Mouse (Mus musculus) limb, embryonic 15.5 days (tissue): ENCODE measurements around the gene Med24. TPM values are rescaled to one million over a fixed set of nuclear protein-coding genes. Genes with fewer than 3 reads are reported as not detected.
"Not testable (repeated sequence)": the region's sequence is repeated elsewhere in the genome, so short reads cannot be mapped to it uniquely, and the experiment has no call there.

Experiments used
- ATAC-seq: fragments of 200-750 bp; cut with Nextera tagmentation; 2 replicates; pipeline ENCODE4 v1.8.0; 2017; ENCODE audit warnings: low read depth, moderate TSS enrichment; ENCODE audit not compliant: insufficient number of reproducible peaks, low FRiP score, low TSS enrichment
- H3K27ac ChIP-seq: fragments of 300-500 bp; sonication (generic); 2 replicates; pipeline ENCODE4 v1.5.1; 2015; ENCODE audit warnings: moderate library complexity, mild to moderate bottlenecking, inconsistent platforms
- H3K27me3 ChIP-seq: fragments of 300-500 bp; sonication (generic); 2 replicates; pipeline ENCODE4 v1.6.1; 2015; ENCODE audit warnings: inconsistent platforms
- H3K36me3 ChIP-seq: fragments of 300-500 bp; sonication (generic); 2 replicates; pipeline ENCODE4 v1.6.1; 2015; ENCODE audit warnings: inconsistent platforms
- H3K4me1 ChIP-seq: fragments of 300-500 bp; sonication (generic); 2 replicates; pipeline ENCODE4 v1.6.1; 2015; ENCODE audit warnings: inconsistent platforms
- H3K4me2 ChIP-seq: fragments of 300-500 bp; sonication (generic); 2 replicates; pipeline ENCODE4 v1.6.1; 2015; ENCODE audit warnings: mild to moderate bottlenecking, inconsistent platforms
- H3K4me3 ChIP-seq: fragments of 300-500 bp; sonication (generic); 2 replicates; pipeline ENCODE4 v1.5.1; 2015; ENCODE audit warnings: mild to moderate bottlenecking, inconsistent platforms
- H3K9ac ChIP-seq: fragments of 300-500 bp; sonication (generic); 2 replicates; pipeline ENCODE4 v1.6.1; 2015; ENCODE audit warnings: inconsistent platforms
- H3K9me3 ChIP-seq: fragments of 300-500 bp; sonication (generic); 2 replicates; pipeline ENCODE4 v1.6.1; 2016; ENCODE audit warnings: inconsistent platforms
- WGBS: fragments of 180-500 bp; shearing (Covaris S2); methylation state at CpG from one replicate; pipeline ENCODE4 v1.1.7; 2015; 5-methylcytosine and 5-hydroxymethylcytosine counted together
- polyA plus RNA-seq: library from polyadenylated mRNA; unstranded; fragments of >200 nt; fragmentation: Nextera tagmentation; extraction: Ambion mirVana; gene quantifications from 2 replicates; pipeline ENCODE4 v1.2.1, GENCODE M21; 2015

Med24 gene
- polyA plus RNA-seq, 1 experiment from 2014 or later = 47.6 TPM

DNA sequence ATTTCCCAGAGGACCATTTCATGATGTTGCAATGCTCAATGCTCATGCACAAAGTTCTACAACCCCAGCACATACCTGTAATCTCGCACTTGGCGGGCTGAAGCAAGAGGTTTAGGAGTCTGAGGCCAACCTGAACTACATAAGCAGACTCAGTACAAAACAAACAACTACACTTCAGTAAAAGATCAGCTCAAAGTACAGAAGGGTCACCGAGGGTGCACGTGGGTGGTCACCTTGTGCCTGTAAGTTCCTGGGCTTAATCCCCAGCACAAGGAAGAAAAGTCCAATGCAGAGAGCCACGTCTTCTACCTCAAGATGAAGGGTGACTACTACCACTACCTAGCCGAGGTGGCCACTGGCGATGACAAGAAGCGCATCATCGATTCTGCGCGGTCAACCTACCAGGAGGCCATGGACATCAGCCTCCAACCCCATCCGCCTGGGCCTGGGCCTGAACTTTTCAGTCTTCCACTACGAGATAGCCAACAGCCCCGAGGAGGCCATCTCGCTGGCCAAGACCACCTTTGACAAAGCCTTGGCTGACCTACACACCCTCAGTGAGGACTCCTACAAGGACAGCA lies 3.2 kb downstream of the Med24 start:
- no peak overlapping the region for H3K9ac ChIP-seq
- H3K4me3 ChIP-seq = no peak overlapping the region
- no peak overlapping the region for H3K4me2 ChIP-seq
- no peaks in the 10 kb centered on the region for H3K27me3 ChIP-seq
- peaks cover 17% of the 10 kb centered on the region for H3K4me1 ChIP-seq
- H3K27ac ChIP-seq = no peak overlapping the region
- WGBS = 95% methylated on average over 15 of the region's 15 CpGs
- H3K9me3 ChIP-seq = no peaks in the 10 kb centered on the region
- peaks cover 32% of the 10 kb centered on the region for H3K36me3 ChIP-seq
- no peak for ATAC-seq

DNA sequence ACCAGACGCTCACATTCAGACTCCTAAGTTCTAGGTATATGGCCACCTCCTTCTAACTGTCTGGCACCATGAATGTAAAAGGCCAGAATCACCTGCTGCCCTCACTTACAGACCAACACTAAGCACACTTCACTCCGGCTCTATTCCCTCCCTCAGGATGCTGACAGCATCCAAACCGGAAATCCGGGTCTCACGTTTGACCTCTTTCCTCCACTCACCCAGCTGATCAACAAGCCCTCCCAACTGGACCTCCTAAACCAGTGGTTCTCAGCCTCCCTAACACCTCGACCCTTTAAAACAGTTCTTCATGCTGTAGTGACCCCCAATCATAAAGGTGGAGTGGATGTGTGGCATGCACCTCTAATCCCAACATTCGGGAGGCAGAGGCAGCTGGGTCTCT lies 6.1 kb downstream of the Med24 start:
- 81% methylated on average over 7 of the region's 7 CpGs for WGBS
- Histone ChIP-seq H3K36me3 (peaks cover 32% of the 10 kb centered on the region), H3K4me3 (no peak overlapping the region), H3K9me3 (no peaks in the 10 kb centered on the region), H3K27me3 (no peaks in the 10 kb centered on the region), H3K27ac (no peak overlapping the region), H3K9ac (no peak overlapping the region), H3K4me2 (no peak overlapping the region), H3K4me1 (peaks cover 18% of the 10 kb centered on the region)
- ATAC-seq = no peak

- no peak overlapping the region for H3K9ac ChIP-seq
- peaks cover 34% of the 10 kb centered on the region for H3K36me3 ChIP-seq
- WGBS = 43% methylated on average over 24 of the region's 24 CpGs
- peak overlapping the region; percentile 55; the same call in 1 of the 2 replicates for H3K27ac ChIP-seq
- no peaks in the 10 kb centered on the region for H3K9me3 ChIP-seq
- no peaks in the 10 kb centered on the region for H3K27me3 ChIP-seq
- H3K4me1 ChIP-seq = peaks cover 22% of the 10 kb centered on the region
- 0 out of 2 replicates have a peak, but pooled peaks have one; percentile 17 for ATAC-seq
- H3K4me3 ChIP-seq = no peak overlapping the region
- no peak overlapping the region for H3K4me2 ChIP-seq
Observed at GRCm38 (mm10) chr11:98721458-98722226, 7.6 kb downstream of the Med24 start.

DNA sequence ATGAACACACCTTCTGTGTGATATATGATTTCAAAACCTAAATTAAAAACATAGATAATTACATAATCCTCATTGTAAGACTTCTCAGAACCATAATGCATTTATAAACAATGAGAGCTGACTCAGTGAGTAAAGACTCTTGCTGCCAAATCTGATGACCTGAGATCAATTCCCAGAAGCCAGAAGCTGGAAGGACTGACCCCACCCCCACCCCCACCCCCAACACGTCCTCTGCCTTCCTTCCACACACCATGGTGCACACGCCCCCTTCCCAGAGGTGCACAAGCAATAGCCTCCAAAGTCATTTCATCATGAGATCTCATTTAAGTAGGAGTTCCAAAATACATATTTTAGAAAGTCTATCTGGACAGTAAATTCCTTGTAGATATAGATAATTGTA lies 8.5 kb downstream of the Med24 start:
- WGBS = 75% methylated on average over 2 of the region's 2 CpGs
- no peak for ATAC-seq
- H3K4me1 ChIP-seq = peaks cover 22% of the 10 kb centered on the region
- H3K4me2 ChIP-seq = no peak overlapping the region
- H3K36me3 ChIP-seq = peaks cover 36% of the 10 kb centered on the region
- H3K9ac ChIP-seq = no peak overlapping the region
- no peak overlapping the region for H3K27ac ChIP-seq
- no peaks in the 10 kb centered on the region for H3K9me3 ChIP-seq
- no peak overlapping the region for H3K4me3 ChIP-seq
- no peaks in the 10 kb centered on the region for H3K27me3 ChIP-seq

DNA sequence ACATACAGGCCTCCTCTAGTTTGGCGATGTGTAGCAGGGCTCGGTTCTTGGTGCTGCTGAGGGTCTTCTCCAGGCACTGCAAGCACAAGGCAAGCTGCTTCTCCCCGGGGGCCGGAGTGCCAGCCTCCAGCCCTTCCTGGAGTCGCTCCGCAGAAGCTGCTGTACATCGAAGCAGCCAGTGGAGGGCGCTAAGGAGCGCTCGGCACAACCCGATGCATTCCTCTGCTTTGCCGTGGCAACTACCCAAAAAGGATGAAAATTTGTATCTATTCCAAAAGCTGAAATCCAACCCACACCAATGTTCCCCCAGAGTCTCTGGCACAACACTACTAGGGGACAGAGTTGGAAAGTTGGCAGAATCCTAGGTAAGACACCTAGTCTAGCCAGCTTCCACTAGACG lies 11.3 kb downstream of the Med24 start:
- WGBS = 16% methylated on average over 13 of the region's 13 CpGs
- no peak for ATAC-seq
- no peaks in the 10 kb centered on the region for H3K27me3 ChIP-seq
- peaks cover 48% of the 10 kb centered on the region for H3K36me3 ChIP-seq
- H3K4me2 ChIP-seq = no peak overlapping the region
- peak overlapping the region; percentile 75 for H3K27ac ChIP-seq
- no peak overlapping the region for H3K9ac ChIP-seq
- H3K4me1 ChIP-seq = peaks cover 22% of the 10 kb centered on the region
- no peaks in the 10 kb centered on the region for H3K9me3 ChIP-seq
- no peak overlapping the region for H3K4me3 ChIP-seq

GRCm38 (mm10) chr11:98715946-98716345 lies 13.3 kb downstream of the Med24 start:
- ATAC-seq = no peak
- no peaks in the 10 kb centered on the region for H3K9me3 ChIP-seq
- 93% methylated on average over 9 of the region's 9 CpGs for WGBS
- H3K4me3 ChIP-seq = no peak overlapping the region
- H3K27me3 ChIP-seq = no peaks in the 10 kb centered on the region
- H3K4me2 ChIP-seq = no peak overlapping the region
- peaks cover 14% of the 10 kb centered on the region for H3K4me1 ChIP-seq
- no peak overlapping the region for H3K27ac ChIP-seq
- no peak overlapping the region for H3K9ac ChIP-seq
- peaks cover 63% of the 10 kb centered on the region for H3K36me3 ChIP-seq

- H3K4me3 ChIP-seq = no peak overlapping the region
- peaks cover 83% of the 10 kb centered on the region for H3K36me3 ChIP-seq
- H3K4me2 ChIP-seq = no peak overlapping the region
- 88% methylated on average over 12 of the region's 12 CpGs for WGBS
- ATAC-seq = no peak
- peaks cover 19% of the 10 kb centered on the region for H3K4me1 ChIP-seq
- no peaks in the 10 kb centered on the region for H3K27me3 ChIP-seq
- H3K9me3 ChIP-seq = no peaks in the 10 kb centered on the region
- no peak overlapping the region for H3K27ac ChIP-seq
- H3K9ac ChIP-seq = no peak overlapping the region
Observed at GRCm38 (mm10) chr11:98713703-98714102, 15.5 kb downstream of the Med24 start.

DNA sequence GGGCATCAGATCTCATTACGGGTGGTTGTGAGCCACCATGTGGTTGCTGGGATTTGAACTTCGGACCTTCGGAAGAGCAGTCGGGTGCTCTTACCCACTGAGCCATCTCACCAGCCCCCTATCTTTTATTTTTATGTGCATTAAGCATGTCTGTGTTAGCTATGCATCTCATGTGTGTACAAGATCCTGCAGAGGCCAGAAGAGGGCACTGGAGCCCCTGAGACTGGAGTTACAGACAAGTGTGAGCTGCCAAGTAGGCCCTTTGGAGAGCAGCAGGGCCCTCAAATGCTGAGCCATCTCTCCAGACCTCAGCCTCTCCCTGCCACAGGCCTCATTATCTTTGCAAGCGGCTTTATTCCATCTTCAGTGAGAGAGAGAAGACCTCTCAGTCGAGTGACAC lies 17.2 kb downstream of the Med24 start:
- Histone ChIP-seq H3K36me3 (peaks cover 89% of the 10 kb centered on the region), H3K4me1 (peaks cover 24% of the 10 kb centered on the region)
- H3K4me3 ChIP-seq, H3K27ac ChIP-seq, H3K9ac ChIP-seq, H3K4me2 ChIP-seq, H3K9me3 ChIP-seq, ATAC-seq, H3K27me3 ChIP-seq: not testable (repeated sequence)
- WGBS = 82% methylated on average over 6 of the region's 6 CpGs

GRCm38 (mm10) chr11:98711046-98711434 lies 18.2 kb downstream of the Med24 start:
- Histone ChIP-seq H3K27ac (0 out of 2 replicates have a peak overlapping the region, but pooled peaks have one; percentile 47), H3K4me3 (no peak overlapping the region), H3K9me3 (no peaks in the 10 kb centered on the region), H3K4me2 (no peak overlapping the region), H3K9ac (no peak overlapping the region), H3K4me1 (peaks cover 26% of the 10 kb centered on the region), H3K36me3 (peaks cover 89% of the 10 kb centered on the region), H3K27me3 (no peaks in the 10 kb centered on the region)
- 64% methylated on average over 4 of the region's 4 CpGs for WGBS
- no peak for ATAC-seq

GRCm38 (mm10) chr11:98710416-98711045 lies 18.7 kb downstream of the Med24 start:
- peaks cover 89% of the 10 kb centered on the region for H3K36me3 ChIP-seq
- no peak overlapping the region for H3K9ac ChIP-seq
- ATAC-seq = no peak
- no peak overlapping the region for H3K4me3 ChIP-seq
- H3K27me3 ChIP-seq = no peaks in the 10 kb centered on the region
- H3K4me1 ChIP-seq = peaks cover 26% of the 10 kb centered on the region
- H3K4me2 ChIP-seq = no peak overlapping the region
- H3K9me3 ChIP-seq = no peaks in the 10 kb centered on the region
- H3K27ac ChIP-seq = peak overlapping the region; percentile 47; the same call in 1 of the 2 replicates
- 53% methylated on average over 12 of the region's 12 CpGs for WGBS

GRCm38 (mm10) chr11:98709001-98709741 lies 20.1 kb downstream of the Med24 start:
- WGBS = 74% methylated on average over 26 of the region's 26 CpGs
- H3K4me2 ChIP-seq = no peak overlapping the region
- H3K4me1 ChIP-seq = peaks cover 26% of the 10 kb centered on the region
- no peak for ATAC-seq
- H3K27me3 ChIP-seq = no peaks in the 10 kb centered on the region
- H3K36me3 ChIP-seq = peaks cover 89% of the 10 kb centered on the region
- no peak overlapping the region for H3K4me3 ChIP-seq
- no peak overlapping the region for H3K9ac ChIP-seq
- H3K9me3 ChIP-seq = no peaks in the 10 kb centered on the region
- peak overlapping the region; percentile 0; the same call in 1 of the 2 replicates for H3K27ac ChIP-seq
